Mouse (Mus musculus) telencephalon, adult 2 months (tissue): ENCODE data around the gene Nudt8.
"Not testable (repeated sequence)": the region's sequence is repeated elsewhere in the genome, so short reads cannot be mapped to it uniquely, and the experiment has no call there.

Experiments used
- DNase-seq: peaks from one replicate; pipeline ENCODE4 v3.0.0-alpha.2; 2011; ENCODE audit warnings: low read depth, low spot score

Gene Nudt8

DNA sequence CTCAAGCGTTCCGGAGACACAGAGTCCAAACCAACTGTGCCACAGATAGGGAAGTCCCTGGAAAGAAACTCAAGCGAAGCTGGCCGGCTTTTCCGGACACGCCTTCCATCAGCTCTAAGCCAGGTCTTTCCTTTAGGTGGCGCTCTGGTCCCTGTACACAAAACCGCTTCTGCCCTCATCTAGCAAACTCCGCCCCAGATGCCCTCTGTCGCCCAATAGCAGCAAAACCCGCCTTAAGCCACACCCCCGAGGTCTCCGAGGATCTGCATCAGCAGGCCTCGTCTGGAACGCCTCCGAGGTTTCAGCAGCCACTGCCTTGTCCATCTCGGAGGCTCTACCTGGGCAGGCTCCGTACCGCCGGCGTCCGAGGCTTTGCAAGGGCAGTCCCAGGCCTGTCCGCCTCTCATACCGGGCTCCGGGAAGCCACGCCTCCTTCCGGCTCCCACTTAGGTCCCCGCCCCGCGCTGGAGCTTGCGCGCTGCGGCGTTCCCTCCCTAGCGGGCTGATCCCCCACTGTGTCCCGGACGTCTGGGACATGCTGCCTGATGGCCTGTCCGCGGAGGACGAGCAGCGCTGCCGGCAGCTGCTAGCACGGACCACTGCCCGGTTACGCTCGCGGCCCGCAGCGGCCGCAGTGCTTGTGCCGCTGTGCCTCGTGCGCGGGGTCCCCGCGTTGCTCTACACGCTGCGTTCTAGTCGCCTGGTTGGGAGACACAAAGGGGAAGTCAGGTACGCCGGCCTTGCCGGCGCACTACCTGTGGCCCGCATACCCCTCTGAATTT is at the start of gene Nudt8, which contains the start of gene Gm49405:
TSS of gene Nudt8 (plus strand) at position 462 of the 782 bp plus-strand sequence.
TSS of gene Gm49405 (plus strand) at position 508 of the 782 bp plus-strand sequence.
- peak; percentile 97 for DNase-seq

DNA sequence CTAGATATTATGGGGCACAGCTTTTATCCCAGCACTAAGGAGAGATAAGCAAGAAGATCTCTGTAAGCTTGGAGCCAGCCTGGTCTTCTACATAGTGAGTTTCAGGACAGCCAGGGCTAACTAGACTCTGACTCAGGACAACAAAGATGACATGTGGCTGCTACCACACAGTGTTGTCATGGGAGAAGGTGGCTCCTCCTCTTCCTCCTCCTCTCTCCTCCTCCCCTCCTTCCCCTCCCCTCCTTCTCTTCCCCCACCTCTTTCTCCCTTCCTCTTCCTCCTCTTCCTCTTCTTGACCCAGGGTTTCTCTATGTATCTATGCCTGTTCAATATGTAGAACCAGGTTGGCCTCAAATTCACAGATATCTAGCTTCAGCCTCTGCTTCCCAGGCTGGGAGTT is 48.9 kb upstream of the Nudt8 start:
- DNase-seq, result no peak

DNA sequence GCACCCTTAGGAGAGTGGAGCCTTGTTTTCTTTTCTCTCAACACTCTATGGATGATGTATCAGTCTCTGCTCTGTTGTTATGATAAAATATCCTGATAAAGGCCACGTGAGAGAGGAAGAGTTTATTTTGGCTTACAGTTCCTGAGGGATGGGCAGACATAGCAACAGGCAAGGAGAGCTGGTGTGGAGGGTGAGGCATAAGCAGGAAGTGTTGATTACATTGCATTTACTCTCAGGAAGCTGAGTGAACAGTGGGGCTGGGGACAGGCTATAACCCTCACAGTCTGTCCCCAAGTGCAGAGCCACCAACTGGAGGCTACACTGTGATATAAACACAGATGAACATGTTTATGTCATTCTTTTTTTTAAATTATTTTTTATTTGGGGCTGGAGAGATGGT is 48.3 kb upstream of the Nudt8 start:
- no peak for DNase-seq

DNA sequence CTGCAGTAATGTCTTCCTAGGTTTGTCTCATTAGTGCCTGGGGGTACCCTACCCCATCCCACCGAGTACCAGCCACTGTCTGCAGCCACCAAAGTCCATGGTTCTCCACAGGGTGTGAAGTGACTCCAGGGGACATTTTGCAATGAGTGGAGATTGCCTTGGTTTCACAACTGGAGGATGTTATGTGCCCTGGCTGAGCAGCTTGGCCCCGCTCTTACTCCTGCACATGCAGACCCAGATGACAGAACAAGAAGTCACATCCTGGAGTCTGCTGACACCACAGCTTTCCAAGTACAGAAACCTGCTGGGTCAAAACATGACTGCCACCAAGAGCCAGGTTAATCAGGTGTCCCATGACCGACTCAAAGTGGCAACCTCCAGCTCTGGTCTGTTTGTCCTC is 45.3 kb upstream of the Nudt8 start:
- no peak for DNase-seq

DNA sequence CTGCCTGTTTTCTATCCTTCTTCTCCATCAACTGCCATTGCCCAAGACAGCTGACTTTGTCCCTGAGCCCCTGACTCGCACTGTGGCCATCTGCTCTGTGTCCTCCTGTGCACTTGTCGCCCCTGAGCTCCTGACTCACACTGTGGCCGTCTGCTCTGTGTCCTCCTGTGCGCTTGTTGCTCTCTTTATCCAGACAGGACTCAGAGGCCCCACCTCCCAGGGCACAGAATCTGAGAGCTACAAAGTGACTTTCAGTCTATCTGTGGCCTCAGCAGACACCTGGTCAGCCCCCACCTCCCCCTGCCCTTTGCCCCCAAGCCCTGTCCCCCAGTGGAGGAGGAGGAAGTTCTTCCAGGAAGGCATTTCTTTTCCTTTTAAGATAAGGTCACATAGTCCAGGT is 44.6 kb upstream of the Nudt8 start:
- no peak for DNase-seq

DNA sequence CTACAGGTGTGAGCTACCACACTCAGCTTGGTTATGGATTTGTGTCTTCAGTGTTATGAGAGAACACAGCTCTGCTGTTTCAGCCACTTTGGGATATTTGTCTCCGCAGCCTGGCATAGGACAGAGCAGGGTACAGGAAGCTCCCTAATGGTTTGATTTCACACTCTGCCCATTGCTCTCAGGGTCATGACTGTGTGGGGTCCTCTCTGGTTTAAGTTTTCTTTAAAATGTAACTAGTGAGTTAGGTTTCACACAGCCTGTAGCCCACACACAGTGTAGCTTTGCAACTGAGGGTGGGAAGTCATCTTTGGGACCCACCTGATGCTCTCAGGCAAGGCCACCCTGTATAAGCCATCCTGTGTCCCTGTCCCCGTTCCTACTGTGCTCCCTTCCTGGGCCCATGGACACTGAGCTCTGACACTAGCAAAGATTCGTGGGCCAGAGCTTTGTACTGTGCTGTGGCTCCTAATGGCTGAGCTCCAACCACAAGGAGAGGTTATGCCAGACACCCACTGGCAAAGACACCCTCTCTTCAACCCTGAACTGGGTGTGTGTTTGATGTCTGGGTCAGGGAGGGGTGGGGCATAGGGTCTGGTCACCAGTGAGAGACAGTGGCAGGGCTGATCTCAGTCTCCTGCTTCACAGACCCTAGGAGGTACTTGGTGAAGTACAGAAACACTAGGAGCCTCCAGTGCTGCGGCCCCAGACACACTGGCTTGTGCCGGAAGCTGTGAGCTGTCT is 42.9 kb upstream of the Nudt8 start:
- DNase-seq, result not testable (repeated sequence)

DNA sequence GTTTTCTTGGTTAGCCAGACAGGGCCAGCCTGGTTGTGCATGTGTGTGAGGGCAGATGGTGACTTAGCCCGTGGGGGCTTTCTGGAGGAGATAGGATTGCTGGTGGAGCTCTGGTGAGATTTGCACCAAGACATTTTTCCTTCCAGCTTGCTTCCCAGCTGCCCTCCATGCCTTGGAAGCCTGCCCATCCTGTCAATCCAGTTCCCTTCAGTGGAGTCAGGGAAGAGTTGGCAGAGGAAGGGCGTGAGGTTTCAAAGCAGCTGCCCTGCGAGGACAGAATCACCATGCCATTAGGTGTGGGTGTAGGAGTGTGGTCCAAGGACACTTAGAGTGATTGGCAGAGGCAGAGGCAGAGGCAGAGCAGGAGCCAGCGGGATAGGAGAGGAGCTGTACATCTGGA is 41.9 kb upstream of the Nudt8 start, which contains the start of gene Aldh3b3:
TSS of gene Aldh3b3 (plus strand) at position 176 of the 400 bp plus-strand sequence.
- no peak for DNase-seq

DNA sequence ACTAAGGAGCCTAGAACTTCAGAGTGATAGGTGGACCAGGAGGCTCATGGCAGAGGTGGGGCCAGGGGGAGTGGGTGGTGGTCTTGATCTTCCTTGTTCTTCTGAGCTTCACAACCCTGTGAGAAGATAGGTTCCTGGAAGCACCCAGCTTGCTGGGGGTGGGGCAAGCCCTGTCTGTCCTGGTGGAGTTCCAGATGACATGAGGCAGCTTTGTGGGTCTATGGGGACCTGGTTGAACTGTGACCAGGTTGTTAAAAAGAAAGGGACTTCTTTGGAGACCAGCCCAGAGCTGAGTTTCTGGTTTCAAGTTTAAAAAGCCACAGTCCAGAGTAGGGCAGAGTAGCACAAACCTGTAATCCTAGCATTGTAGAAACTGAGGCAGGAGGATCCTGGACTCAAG is 41.4 kb upstream of the Nudt8 start:
- DNase-seq, result no peak

DNA sequence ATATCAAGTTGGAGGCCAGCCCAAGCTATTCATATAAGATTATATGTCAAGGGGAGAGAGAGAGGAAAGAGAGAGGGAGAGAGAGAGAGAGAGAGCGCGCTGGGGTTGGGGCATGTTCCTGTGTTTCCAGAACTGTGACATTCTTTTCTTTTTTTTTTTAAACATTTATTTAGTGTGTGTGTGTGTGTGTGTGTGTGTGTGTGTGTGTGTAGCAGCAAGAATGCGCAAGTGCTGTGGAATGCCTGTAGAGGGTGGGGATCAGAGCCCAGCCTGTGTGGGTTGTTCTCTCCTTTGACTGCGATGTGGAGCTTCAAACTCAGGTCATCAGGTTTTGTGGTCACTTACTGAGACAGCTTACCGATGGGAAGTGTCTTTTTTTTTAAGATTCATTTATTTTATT is 40.2 kb upstream of the Nudt8 start:
- no peak for DNase-seq

DNA sequence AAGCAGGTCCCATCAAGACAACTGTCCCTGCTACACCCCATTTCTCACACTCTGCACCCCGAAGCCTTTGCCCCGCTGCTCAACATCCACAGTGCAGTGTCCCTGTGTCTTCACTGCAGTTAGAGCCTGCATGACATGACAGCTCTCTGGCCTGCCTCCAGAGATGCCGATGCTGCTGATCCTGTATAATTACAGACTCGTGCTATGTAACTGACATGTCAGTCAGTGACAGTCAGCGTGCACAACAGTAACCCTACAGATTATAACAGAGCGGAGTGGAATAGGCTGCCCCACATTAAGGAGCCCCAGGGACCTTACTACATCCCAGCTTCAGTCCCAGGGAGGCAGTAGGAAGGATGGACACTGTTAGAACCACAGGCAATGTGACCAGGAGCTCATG is 38.6 kb upstream of the Nudt8 start:
- not testable (repeated sequence) for DNase-seq

DNA sequence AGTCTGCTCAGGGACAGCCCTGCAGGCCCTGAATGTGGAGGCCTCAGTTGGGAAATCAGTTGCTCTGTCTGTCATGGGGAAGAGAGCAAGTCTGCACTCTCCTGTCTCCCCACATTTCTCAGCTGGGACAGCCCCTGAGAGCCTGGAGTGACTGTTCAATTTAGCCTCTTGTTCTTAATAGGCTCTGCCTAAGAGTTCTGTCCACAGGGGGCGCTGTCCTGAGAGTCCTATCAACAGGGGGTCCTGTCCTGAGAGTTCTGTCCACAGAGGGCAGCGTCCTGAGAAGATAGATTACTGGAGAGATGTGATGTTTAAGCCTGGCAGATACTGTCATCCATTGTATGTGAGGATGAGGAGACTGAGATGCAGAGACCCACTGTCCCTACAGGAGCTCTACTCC is 37.9 kb upstream of the Nudt8 start:
- no peak for DNase-seq

DNA sequence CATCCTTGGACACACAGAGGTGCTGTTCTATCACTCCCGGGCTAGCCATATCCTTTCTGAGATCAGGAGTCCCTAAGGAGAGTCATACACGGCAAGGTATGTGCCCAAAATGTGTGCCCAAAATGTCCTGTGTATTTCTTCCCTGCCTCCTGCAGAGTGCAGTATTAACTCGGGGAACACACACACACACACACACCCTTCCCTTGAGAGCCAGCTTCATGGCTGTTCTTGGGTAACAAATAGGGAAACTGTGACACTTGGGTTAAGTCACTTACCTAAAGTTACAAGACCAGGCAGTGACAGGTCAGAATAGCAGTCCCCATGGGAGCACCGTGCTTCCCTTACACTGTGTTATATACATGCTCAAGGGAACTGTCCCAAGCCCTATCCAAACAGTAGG is 36.4 kb upstream of the Nudt8 start:
- DNase-seq, result no peak

DNA sequence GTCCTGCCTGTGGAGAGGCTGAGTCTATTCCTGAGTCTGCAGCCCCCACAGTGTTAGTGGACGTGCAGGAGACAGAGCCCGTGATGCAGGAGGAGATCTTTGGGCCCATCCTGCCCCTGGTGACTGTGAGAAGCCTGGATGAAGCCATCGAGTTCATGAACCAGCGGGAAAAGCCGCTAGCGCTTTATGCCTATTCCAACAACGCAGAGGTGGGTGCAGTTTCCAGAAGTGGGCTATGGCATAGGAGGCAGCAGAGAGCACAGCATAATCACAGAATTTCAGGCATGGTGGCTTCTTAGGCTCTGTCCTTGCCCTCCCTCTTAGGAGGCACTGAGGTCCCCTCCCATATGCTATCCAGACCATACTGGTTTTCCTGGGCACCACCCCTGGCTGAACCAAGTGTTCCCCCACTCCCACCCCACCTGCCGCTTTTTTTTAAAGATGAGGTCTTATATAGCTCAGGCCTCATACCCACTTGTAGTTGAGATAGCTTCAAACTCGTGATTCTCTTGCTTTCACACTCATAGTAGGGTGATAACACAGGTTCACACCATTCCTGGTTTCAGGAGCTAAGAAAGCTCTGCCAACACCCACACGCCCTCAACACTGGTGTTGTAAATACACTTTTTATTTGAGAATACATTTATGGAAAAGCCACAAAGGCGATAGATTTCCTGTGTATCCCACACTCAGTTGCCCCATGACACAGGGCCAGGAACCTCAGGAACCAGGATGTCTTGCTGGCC is 33.9 kb upstream of the Nudt8 start:
- DNase-seq, result peak; percentile 46

DNA sequence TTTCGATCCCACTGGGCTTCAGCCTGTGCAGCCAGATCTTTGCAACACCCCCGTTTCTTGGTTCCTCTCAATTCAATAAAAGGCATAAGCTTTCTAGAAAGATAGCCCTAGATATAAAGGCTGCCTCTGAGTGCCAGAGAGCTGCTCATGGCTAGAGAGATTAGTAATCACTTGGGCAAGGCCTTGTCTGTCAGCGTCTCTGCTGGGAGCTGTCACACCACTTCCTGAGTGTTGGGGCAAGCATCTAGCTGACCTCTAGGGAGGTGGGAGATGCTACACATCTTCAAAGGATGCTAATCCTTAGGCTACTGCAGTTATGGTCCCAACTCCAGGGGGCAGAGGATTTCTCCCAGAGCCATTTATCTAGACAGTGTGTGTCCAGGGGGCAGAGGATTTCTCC is 33.1 kb upstream of the Nudt8 start:
- DNase-seq, result no peak

DNA sequence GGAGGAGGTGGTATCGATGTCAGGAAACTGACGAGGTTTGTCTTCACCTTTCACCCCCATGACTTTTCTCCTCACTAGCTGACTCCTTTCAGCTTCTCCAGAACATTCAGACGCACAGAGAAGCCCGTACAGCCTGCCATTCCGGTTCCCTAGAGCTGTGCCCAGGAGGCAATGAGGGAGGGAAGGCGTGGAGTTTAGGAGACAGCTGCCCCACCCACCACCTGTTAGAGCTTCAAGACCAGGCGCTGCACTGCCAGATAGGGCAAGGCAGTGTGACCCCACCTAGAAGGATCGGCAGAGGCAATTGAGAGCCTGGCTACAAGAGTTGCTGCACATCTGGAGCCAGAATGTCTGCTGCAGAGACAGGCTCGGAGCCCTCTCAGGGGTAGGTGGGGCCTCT is 28.2 kb upstream of the Nudt8 start, which contains the start of gene Aldh3b2:
TSS of gene Aldh3b2 (plus strand) at position 100 of the 400 bp plus-strand sequence.
- no peak for DNase-seq

DNA sequence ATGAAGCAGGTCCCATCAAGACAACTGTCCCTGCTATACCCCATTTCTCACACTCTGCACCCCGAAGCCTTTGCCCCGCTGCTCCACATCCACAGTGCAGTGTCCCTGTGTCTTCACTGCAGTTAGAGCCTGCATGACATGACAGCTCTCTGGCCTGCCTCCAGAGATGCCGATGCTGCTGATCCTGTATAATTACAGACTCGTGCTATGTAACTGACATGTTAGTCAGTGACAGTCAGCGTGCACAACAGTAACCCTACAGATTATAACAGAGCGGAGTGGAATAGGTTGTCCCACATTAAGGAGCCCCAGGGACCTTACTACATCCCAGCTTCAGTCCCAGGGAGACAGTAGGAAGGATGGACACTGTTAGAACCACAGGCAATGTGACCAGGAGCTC is 25.8 kb upstream of the Nudt8 start:
- DNase-seq, result not testable (repeated sequence)

DNA sequence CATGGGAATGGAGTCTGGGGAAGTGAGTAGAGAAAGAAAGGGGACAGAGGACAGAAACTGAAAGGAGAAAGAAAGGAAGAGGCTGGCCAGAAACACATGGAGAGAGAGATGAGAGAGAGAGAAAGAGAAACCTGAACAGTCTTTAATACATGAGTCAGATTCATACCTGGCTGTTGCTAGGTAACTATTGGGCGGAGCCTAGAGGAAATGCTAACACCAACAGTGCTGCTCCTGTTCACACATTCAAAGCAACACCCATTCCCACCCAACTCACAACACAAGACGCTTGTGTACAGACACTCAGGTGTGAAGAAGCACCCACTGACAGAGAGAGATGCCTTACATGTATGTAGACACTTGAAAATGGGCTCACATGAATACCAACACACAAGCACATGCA is 24.5 kb upstream of the Nudt8 start:
- no peak for DNase-seq

DNA sequence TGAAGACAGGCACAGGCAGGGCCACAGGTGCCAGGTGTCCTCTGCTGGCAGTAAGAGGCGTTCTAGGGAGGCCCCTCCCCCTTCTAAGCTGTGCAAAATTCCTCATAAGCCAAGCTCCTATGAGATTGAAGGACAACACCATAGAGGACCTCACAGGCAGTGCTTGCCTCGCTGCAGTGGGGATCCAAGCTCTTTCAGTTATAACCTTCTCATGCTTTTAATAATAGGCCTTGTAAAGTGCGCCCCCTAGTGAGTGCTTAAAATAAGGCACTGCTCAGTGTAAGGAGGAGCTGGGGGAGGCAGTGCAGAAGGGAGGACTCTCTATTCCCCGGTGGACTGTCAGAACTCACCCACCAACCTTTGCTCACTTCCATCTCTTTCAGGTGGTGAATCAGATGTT is 20.1 kb upstream of the Nudt8 start:
- peak; percentile 60 for DNase-seq

DNA sequence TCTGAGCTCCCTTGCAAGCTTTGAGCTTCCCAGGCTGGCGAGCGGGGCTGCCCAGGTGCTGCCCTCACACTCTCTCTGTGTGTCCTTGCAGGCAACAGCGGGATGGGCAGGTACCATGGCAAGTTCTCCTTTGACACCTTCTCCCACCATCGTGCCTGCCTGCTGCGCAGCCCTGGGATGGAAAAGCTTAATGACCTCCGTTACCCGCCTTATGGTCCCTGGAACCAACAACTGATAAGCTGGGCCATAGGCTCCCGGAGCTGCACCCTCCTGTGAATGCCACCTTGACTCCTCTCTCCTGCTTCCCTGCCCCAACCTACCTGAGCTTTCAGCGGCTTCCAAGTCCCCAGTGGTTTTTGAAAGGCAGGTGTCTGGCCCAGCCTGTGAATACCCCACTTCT is 19.5 kb upstream of the Nudt8 start:
- no peak for DNase-seq

DNA sequence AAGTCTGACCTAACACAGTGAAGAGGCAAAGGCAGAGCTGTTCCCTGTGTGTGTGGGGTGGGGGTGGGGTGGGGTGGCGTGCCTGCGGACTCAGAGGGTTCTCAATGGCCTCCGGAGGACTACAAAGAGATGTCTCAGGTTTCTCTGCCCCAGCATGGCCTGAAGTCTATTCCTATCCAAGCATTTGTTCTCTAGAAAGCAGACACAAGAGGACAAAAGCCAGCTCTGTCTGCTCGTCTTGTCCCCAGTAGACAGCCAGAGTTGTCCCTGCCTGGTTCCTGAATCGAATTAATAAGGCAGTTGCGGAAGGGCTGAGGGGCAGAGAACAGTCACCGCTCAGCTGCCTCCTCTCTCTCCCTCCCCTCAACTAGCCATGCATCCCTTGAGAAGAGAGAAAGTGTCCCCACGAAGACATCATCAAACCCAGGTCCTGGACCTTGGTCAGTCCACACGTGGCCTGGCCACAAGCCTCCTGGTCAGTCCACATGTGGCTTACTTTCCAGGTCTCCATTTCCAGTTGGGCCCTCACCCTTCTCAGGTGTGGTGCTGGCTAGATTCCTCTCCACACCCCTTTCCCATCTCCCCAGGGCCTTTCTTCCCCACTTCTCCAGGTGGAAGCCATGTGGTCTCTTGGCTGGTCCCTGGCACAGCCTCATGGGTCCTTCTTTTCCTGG is 16.7 kb upstream of the Nudt8 start:
- DNase-seq, result peak; percentile 54

DNA sequence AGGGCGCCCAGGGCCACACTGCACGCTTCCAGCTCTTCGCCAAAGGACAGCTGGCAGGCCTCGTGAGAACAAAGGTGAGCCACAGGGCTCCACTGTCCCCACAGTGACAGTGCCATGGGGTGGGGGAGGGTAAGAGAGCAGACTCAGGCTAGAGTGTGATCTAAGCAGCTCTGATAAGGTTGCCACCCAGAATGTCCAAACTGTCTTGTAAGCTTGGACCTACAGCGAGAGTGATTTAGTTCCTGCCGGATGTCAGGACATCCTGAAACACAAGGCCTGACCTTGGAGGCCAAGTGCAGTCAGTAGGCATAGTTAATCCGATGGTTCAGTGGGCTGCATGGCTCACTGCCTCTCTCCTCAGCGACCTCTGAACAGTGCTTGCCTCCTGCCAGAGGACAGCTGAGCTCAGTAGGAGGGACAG is 15.1 kb upstream of the Nudt8 start:
- no peak for DNase-seq

DNA sequence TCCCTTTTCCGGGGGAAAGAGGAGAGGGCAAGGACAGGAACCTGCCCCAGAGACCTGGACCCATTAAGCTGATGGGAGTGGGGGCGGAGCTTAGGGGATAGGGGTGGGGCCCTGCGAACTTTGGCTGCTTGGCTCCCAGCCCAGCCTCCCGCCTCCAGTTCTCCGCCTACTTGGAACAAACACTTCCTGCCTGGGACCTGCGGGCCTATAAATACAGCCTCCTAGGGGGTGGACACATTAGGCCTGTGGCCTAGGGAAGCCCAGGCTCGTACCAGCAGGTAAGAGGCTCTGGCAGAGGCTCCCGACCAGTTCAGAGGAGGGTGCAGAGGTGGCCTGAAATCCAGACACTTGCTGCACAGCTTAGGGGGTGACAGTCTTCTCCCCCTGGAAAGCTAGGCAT is 14.0 kb upstream of the Nudt8 start, which contains the start of gene Acy3:
TSS of gene Acy3 (plus strand) at position 237 of the 400 bp plus-strand sequence.
- DNase-seq, result no peak
